Mouse (Mus musculus) neural tube, embryonic 14.5 days (tissue): ENCODE data around the gene Rsph3a. TPM values are rescaled to one million over a fixed set of nuclear protein-coding genes. Genes with fewer than 3 reads are reported as not detected.

ENCODE experiments used
- ATAC-seq: fragments of 200-750 bp; cut with Nextera tagmentation; 2 replicates; pipeline ENCODE4 v1.8.0; 2017; ENCODE audit warnings: low read depth, mild to moderate bottlenecking, moderate TSS enrichment, moderate library complexity
- H3K27ac ChIP-seq: fragments of 300-500 bp; sonication (generic); 2 replicates; pipeline ENCODE4 v1.5.1; 2014; ENCODE audit warnings: low read depth, mild to moderate bottlenecking, control low read depth, low read length, moderate library complexity, mixed read lengths
- H3K27me3 ChIP-seq: fragments of 300-500 bp; sonication (generic); 2 replicates; pipeline ENCODE4 v1.6.1; 2014; ENCODE audit warnings: low read length; ENCODE audit not compliant: control insufficient read depth, insufficient read depth
- H3K36me3 ChIP-seq: fragments of 300-500 bp; sonication (generic); 2 replicates; pipeline ENCODE4 v1.6.1; 2014; ENCODE audit warnings: low read length, mixed read lengths; ENCODE audit not compliant: control insufficient read depth, insufficient read depth
- H3K4me1 ChIP-seq: fragments of 300-500 bp; sonication (generic); 2 replicates; pipeline ENCODE4 v1.6.1; 2014; ENCODE audit warnings: low read length; ENCODE audit not compliant: control insufficient read depth, insufficient read depth
- H3K4me2 ChIP-seq: fragments of 300-500 bp; sonication (generic); 2 replicates; pipeline ENCODE4 v1.6.1; 2014; ENCODE audit warnings: mild to moderate bottlenecking, low read depth, low read length, control low read depth
- H3K4me3 ChIP-seq: fragments of 300-500 bp; sonication (generic); 2 replicates; pipeline ENCODE4 v1.5.1; 2014; ENCODE audit warnings: low read depth, low read length, control low read depth, mixed read lengths
- H3K9ac ChIP-seq: fragments of 300-500 bp; sonication (generic); replicated peaks from 2 replicates; pipeline ENCODE4 v1.6.1; 2014; ENCODE audit warnings: low read depth, mild to moderate bottlenecking, control low read depth, low read length, mixed read lengths
- H3K9me3 ChIP-seq: fragments of 300-500 bp; sonication (generic); 2 replicates; pipeline ENCODE4 v1.6.1; 2016; ENCODE audit warnings: low read length; ENCODE audit not compliant: control insufficient read depth
- WGBS: fragments of 180-500 bp; shearing (Covaris S2); extraction: QIAGEN DNeasy Blood & Tissue Kit; methylation state at CpG from one replicate; pipeline ENCODE4 v1.1.7; 2014; 5-methylcytosine and 5-hydroxymethylcytosine counted together
- polyA plus RNA-seq: library from polyadenylated mRNA; unstranded; fragments of >200 nt; fragmentation: Nextera tagmentation; extraction: Ambion mirVana; gene quantifications from 2 replicates; pipeline ENCODE4 v1.2.1, GENCODE M21; 2014

The Rsph3a gene
- polyA plus RNA-seq, 1 experiment from 2014 or later, result 93.2 TPM

DNA sequence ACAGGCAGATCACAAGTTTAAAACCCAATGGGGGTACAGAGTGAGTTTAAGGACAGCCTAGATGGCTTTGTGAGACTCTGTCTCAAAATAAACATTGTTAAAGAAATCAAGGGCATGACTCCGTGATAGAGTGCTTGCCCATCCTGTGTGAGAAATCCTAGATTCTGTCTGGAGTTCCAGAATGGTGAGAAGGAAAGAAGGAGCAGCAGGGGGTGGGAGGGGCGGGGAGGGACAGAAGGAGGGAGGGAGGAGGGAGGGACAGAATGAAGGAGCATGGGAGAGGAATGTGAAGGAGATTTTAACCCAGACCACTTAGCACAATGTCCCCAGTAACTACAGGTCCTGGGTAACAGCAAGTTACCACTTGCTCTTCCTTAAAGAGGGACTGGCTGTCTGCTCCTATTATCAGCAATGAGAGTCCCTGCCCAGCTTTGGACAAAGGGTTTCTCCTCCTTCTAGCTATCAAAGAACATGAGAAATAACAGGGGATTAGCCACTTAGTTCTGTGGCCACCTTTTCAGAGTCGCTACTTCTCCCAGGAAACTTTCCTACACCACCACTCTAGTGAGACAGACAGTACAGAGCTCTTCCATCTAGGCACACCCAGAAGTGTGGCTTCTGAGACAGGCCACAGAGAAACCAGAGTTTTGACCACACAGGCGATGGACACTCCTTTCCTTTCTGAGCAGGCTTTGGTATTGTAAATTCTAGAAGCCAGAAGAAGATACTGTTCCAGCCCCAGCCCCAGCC lies 39.3 kb upstream of the Rsph3a start:
- H3K27me3 ChIP-seq, result no peaks in the 10 kb centered on the region
- H3K9me3 ChIP-seq, result no peaks in the 10 kb centered on the region
- no peak overlapping the region for H3K4me3 ChIP-seq
- H3K27ac ChIP-seq, result no peak overlapping the region
- H3K36me3 ChIP-seq, result no peaks in the 10 kb centered on the region
- H3K4me2 ChIP-seq, result no peak overlapping the region
- no peak for ATAC-seq
- H3K9ac ChIP-seq, result no peak overlapping the region
- 49% methylated on average over 4 of the region's 4 CpGs for WGBS
- H3K4me1 ChIP-seq, result no peaks in the 10 kb centered on the region

DNA sequence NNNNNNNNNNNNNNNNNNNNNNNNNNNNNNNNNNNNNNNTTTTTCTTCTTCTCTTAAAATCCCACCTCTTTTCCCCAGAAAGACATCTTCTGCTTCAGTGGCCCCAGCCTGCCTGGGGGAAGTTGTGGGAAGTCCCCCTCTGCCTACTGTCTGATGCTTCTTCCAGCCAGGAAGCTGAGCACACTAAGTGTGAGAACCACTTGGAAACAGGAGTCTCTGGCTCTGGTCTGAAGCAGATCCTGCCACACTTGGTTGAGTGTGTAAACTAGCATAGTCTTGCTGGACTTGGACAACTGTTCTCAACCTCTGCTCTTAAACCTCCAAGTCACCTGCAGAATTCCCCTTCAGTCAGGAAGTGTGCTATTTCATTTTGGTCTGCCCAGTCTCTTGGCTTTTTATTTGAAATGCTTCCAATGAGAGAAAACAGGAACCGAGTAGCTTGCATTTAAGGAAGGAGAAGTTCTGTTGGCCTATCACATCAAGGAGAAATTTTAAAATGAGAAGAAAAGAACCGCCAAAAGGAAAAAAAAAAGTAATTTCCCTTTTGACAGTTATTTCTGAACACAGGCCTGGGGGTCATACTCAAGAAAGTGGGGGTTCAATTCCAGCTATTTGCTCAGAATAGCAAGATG lies 30.7 kb upstream of the Rsph3a start:
- H3K27me3 ChIP-seq, result no peaks in the 10 kb centered on the region
- no peak overlapping the region for H3K9ac ChIP-seq
- H3K9me3 ChIP-seq, result no peaks in the 10 kb centered on the region
- no peaks in the 10 kb centered on the region for H3K36me3 ChIP-seq
- WGBS, result 85% methylated on average over 2 of the region's 2 CpGs
- H3K4me3 ChIP-seq, result no peak overlapping the region
- no peaks in the 10 kb centered on the region for H3K4me1 ChIP-seq
- H3K27ac ChIP-seq, result no peak overlapping the region
- ATAC-seq, result no peak
- no peak overlapping the region for H3K4me2 ChIP-seq

DNA sequence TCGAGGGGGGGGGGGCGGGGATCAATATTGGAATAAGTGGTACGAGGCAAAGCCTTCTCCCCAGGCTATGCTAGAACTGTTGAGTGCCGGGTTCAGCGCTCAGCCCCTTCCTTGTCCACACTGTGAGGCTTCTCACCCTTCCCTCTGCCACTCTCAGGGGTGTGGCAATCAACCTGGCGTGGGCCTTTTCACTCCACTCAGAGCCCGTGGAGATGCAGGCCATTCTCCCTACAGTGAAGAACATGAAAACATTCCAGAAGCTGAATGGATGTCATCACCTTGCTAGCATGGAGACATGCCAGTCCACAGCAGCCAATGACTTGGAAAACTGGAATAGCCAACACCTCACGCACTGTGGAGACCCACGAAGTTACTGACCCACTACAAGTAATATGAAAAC lies 29.6 kb upstream of the Rsph3a start:
- ATAC-seq, result no peak
- no peaks in the 10 kb centered on the region for H3K9me3 ChIP-seq
- no peak overlapping the region for H3K4me3 ChIP-seq
- H3K36me3 ChIP-seq, result no peaks in the 10 kb centered on the region
- H3K9ac ChIP-seq, result no peak overlapping the region
- H3K4me2 ChIP-seq, result no peak overlapping the region
- 87% methylated on average over 9 of the region's 9 CpGs for WGBS
- H3K4me1 ChIP-seq, result no peaks in the 10 kb centered on the region
- no peak overlapping the region for H3K27ac ChIP-seq
- no peaks in the 10 kb centered on the region for H3K27me3 ChIP-seq

DNA sequence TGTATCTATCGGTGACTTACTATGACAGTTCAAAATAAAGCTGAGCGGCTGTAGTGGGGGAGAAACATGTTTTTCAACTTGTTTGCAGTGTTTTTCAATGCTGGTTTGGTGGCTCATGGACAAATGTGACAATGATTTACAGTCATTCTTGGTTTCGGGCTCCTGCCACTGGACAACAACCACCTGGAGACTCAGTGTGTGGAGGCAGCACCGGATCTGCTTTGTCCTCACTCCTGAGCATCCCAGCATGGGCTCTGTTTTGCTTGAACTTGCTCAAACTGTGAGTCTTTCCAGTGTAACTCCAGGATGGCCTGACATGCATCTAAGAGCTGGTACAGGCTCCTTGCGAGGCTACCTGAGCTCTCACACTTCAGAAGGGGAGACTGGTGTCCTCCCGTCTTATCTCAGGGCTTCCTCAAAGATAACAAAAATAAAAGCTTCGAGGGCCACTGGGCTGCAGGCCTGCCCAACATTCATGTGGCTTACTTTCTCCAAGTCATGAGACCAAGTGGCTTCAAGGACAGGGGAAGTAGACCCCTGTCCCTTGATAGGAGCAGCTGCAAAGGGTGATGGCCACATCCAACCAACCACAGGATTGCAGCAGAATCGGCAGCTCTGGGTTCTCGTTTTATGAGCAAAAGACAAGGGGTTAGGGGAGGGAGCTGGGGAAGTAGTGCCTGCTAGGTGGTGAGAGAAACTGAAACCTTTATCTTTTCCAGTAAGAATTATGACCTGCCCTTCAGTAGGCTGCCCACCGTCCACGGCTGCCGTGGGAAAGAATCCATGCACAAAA lies 28.4 kb upstream of the Rsph3a start:
- H3K9ac ChIP-seq, result no peak overlapping the region
- no peak overlapping the region for H3K4me2 ChIP-seq
- WGBS, result 70% methylated on average over 12 of the region's 12 CpGs
- ATAC-seq, result no peak
- H3K36me3 ChIP-seq, result no peaks in the 10 kb centered on the region
- no peaks in the 10 kb centered on the region for H3K27me3 ChIP-seq
- H3K4me1 ChIP-seq, result no peaks in the 10 kb centered on the region
- no peak overlapping the region for H3K4me3 ChIP-seq
- H3K9me3 ChIP-seq, result no peaks in the 10 kb centered on the region
- no peak overlapping the region for H3K27ac ChIP-seq

DNA sequence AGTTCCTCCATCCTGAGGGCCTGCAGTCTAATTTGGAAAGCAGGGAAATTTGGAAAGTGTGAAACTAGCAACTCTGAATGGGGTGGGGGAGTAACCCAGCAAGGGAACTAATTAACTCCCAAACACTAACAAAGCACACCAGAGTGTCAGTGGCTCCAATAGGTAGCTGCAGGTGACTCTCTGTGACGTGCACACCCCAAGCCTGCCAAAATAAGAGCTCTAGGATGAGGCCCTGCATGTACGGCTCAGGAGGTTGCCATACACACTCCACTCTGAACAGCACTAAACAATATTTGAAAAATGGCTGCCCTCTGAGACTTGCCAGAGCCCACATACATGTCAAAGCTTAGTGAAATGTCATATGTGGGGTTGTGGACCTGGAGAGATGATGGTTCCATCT lies 27.1 kb upstream of the Rsph3a start:
- Histone ChIP-seq H3K27ac (no peak overlapping the region), H3K9me3 (no peaks in the 10 kb centered on the region), H3K4me3 (no peak overlapping the region), H3K4me2 (no peak overlapping the region), H3K4me1 (no peaks in the 10 kb centered on the region), H3K27me3 (no peaks in the 10 kb centered on the region), H3K36me3 (no peaks in the 10 kb centered on the region), H3K9ac (no peak overlapping the region)
- WGBS, result 82% methylated on average over 2 of the region's 2 CpGs
- no peak for ATAC-seq

DNA sequence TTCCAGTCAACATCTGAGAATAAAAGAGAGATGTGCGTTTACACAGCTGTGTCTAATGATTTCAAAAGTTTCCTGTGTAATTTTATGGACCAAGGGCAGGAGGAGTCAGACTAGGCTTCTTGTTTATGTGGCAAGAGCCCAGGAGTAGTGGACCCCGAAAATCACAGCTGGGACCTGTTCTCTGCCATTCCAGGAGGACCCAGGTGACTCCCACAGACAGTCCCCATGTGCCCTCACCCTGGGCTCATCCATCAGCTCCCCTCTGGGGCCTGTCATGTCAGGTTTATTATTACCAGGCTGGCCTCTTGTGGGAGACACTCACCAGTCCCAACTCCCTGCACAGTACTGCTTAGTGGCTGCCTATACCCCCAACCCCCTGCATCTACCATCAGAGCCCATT lies 26.2 kb upstream of the Rsph3a start:
- Histone ChIP-seq H3K9ac (no peak overlapping the region), H3K4me1 (no peaks in the 10 kb centered on the region), H3K36me3 (no peaks in the 10 kb centered on the region), H3K4me3 (no peak overlapping the region), H3K27me3 (no peaks in the 10 kb centered on the region), H3K4me2 (no peak overlapping the region), H3K9me3 (no peaks in the 10 kb centered on the region), H3K27ac (no peak overlapping the region)
- 68% methylated on average over 2 of the region's 2 CpGs for WGBS
- ATAC-seq, result no peak

DNA sequence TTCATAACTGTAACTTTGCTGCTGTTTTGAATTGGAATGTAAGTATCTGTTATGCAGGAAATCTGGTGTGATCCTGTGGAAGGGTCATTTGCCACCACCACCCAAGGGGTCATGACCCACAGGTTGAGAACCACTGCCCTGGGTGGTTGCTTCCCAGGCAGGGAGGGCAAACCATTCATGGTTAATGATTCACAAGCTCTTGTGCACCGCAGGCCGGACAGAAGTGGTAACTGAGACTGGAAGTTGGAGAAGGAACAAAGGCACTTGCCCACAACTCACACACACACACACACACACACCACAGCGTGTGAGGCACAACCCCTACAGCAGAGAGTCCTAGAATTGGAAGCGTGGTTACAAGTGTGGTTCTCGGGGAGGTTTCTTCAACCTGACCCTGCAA lies 22.9 kb upstream of the Rsph3a start:
- WGBS, result 77% methylated on average over 5 of the region's 5 CpGs
- H3K27me3 ChIP-seq, result no peaks in the 10 kb centered on the region
- no peak overlapping the region for H3K4me2 ChIP-seq

DNA sequence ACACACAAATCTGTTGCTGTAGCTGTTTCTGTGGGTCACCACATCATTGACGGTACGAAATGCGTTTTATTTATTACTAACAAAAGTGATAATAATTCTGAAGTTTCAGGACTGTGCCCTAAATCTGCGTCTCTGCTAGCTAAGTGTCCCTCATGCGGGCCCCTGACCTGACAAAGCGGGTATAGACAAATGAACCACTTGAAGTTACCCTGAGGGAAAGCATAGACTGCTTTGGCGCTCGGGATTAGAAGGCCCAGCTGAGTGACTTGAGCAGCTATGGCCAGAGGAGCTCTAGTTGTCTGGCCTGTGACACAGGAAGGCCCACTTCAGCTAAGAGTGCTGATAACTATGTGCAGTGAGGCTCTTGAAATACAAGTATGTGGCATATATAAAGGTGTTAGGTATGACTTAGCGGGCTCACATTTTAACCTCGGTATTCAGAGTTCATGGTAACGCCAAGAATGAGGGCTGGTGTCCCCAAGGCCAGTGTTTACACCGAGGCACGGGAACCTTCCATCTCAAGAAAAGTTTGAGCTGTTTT lies 21.2 kb upstream of the Rsph3a start:
- H3K4me1 ChIP-seq, result no peaks in the 10 kb centered on the region
- H3K27me3 ChIP-seq, result no peaks in the 10 kb centered on the region
- H3K27ac ChIP-seq, result no peak overlapping the region
- ATAC-seq, result no peak
- no peaks in the 10 kb centered on the region for H3K36me3 ChIP-seq
- no peak overlapping the region for H3K4me2 ChIP-seq
- no peak overlapping the region for H3K4me3 ChIP-seq
- no peaks in the 10 kb centered on the region for H3K9me3 ChIP-seq
- H3K9ac ChIP-seq, result no peak overlapping the region
- WGBS, result 93% methylated on average over 13 of the region's 13 CpGs

More for the DNA sequence above, 22.9 kb upstream of the Rsph3a start:
- no peak overlapping the region for H3K4me3 ChIP-seq
- no peaks in the 10 kb centered on the region for H3K4me1 ChIP-seq
- ATAC-seq, result no peak
- no peak overlapping the region for H3K27ac ChIP-seq
- H3K9ac ChIP-seq, result no peak overlapping the region
- no peaks in the 10 kb centered on the region for H3K36me3 ChIP-seq
- H3K9me3 ChIP-seq, result no peaks in the 10 kb centered on the region
